Mouse (Mus musculus): ENCODE data around the gene Tmem256.

Gene Tmem256

GRCm38 (mm10) chr11:69815155-69815554 is 23.2 kb upstream of the Tmem256 start, which contains the start of gene Gm39566:
Gene Gm39566, minus strand, starts transcription at chr11:69815298.
- no peak for DNase-seq (ENCODE audit: low read depth, low spot score)

GRCm38 (mm10) chr11:69816520-69816919 is 21.8 kb upstream of the Tmem256 start:
- no peak for DNase-seq (ENCODE audit: low read depth, low spot score)

- no peak for DNase-seq (ENCODE audit: low read depth, low spot score)
These were observed 19.9 kb upstream of the Tmem256 start, which contains the start of gene Spem2 for GRCm38 (mm10) chr11:69818365-69818764. Gene Spem2, minus strand, starts transcription at chr11:69818465.

GRCm38 (mm10) chr11:69818871-69819270 is 19.4 kb upstream of the Tmem256 start:
- DNase-seq (ENCODE audit: low read depth, low spot score) = no peak

- no peak for DNase-seq (ENCODE audit: low read depth, low spot score)
These were observed 16.2 kb upstream of the Tmem256 start, which contains the start of gene Spem1 for GRCm38 (mm10) chr11:69822080-69822479. Gene Spem1, minus strand, starts transcription at chr11:69822180.

GRCm38 (mm10) chr11:69823456-69823855 is 14.9 kb upstream of the Tmem256 start:
- DNase-seq (ENCODE audit: low read depth, low spot score) = no peak

GRCm38 (mm10) chr11:69828832-69829231 is 9.5 kb upstream of the Tmem256 start:
- DNase-seq (ENCODE audit: low read depth, low spot score) = no peak

GRCm38 (mm10) chr11:69833554-69833953 is 4.8 kb upstream of the Tmem256 start:
- DNase-seq (ENCODE audit: low read depth, low spot score) = no peak

GRCm38 (mm10) chr11:69834001-69834549 is 4.2 kb upstream of the Tmem256 start:
- DNase-seq (ENCODE audit: low read depth, low spot score) = no peak

GRCm38 (mm10) chr11:69835326-69835965 is 2.9 kb upstream of the Tmem256 start:
- no peak for DNase-seq (ENCODE audit: low read depth, low spot score)

GRCm38 (mm10) chr11:69835966-69836335 is 2.4 kb upstream of the Tmem256 start:
- DNase-seq (ENCODE audit: low read depth, low spot score) = no peak

GRCm38 (mm10) chr11:69836703-69837576 is 1.4 kb upstream of the Tmem256 start:
- DNase-seq (ENCODE audit: low read depth, low spot score) = no peak

- no peak for DNase-seq (ENCODE audit: low read depth, low spot score)
These were observed 736 bp upstream of the Tmem256 start, which contains the start of gene Nlgn2 for GRCm38 (mm10) chr11:69837604-69837951. Gene Nlgn2, minus strand, starts transcription at chr11:69837784.

- DNase-seq (ENCODE audit: low read depth, low spot score) = no peak
These were observed 395 bp downstream of the Tmem256 start for GRCm38 (mm10) chr11:69838714-69839104.

- peak; percentile 83 for DNase-seq (ENCODE audit: low read depth, low spot score)
These were observed 7.9 kb downstream of the Tmem256 start, which contains the start of gene Plscr3 for GRCm38 (mm10) chr11:69846198-69846680. Gene Plscr3, plus strand, starts transcription at chr11:69846376.

- no peak for DNase-seq (ENCODE audit: low read depth, low spot score)
These were observed 8.7 kb downstream of the Tmem256 start for GRCm38 (mm10) chr11:69846738-69847688.

GRCm38 (mm10) chr11:69848021-69848420 is 9.7 kb downstream of the Tmem256 start:
- DNase-seq (ENCODE audit: low read depth, low spot score) = no peak

- no peak for DNase-seq (ENCODE audit: low read depth, low spot score)
These were observed 10.8 kb downstream of the Tmem256 start for GRCm38 (mm10) chr11:69849128-69849527.

GRCm38 (mm10) chr11:69849884-69850283 is 11.6 kb downstream of the Tmem256 start:
- DNase-seq (ENCODE audit: low read depth, low spot score) = no peak

GRCm38 (mm10) chr11:69850754-69851153 is 12.4 kb downstream of the Tmem256 start:
- DNase-seq (ENCODE audit: low read depth, low spot score) = no peak

GRCm38 (mm10) chr11:69853994-69854393 is 15.7 kb downstream of the Tmem256 start:
- no peak for DNase-seq (ENCODE audit: low read depth, low spot score)
